Mouse (Mus musculus) mouse embryonic stem cell (cell line): Measurements from ENCODE around the gene Tmsb4x.

Experiments used
- in situ Hi-C, 2 experiments: fragments of 300-500 bp; cut with MboI; formaldehyde crosslinking; loops; 1 replicate in 1 of 2; 3 replicates in 1 of 2; pipeline ENCODE4 v1.14.3; 2019 to 2020; ENCODE audit warnings: low sequenced_read_pairs in 2 of 2, low pct_unique_long_range_greater_than_20kb in 1 of 2, mixed read lengths in 1 of 2; ENCODE audit not compliant: unreplicated experiment in 1 of 2

Gene Tmsb4x

DNA sequence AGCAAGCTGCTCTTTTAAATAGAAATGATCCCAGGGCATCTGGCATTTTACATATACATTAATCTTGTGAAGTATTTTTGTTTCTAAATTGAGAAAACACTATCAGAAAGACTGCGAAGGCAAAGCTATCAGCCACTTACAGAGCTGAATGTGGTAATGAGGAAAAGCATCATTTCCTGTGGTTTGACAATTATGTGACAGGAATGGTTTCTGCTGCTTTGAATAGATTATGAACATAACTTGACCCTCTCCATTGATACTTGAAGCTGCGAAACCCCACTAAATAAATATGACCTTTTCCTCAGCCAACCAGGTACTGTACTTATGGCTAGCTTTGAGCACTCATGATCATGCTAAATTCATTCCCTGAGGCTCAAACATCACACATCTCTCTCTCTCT is 7.8 kb downstream of the Tmsb4x start:
- in situ Hi-C loops: no loop called here

GRCm38 (mm10) chrX:167195228-167195649 is 13.9 kb downstream of the Tmsb4x start:
- in situ Hi-C loops: no loop called here

DNA sequence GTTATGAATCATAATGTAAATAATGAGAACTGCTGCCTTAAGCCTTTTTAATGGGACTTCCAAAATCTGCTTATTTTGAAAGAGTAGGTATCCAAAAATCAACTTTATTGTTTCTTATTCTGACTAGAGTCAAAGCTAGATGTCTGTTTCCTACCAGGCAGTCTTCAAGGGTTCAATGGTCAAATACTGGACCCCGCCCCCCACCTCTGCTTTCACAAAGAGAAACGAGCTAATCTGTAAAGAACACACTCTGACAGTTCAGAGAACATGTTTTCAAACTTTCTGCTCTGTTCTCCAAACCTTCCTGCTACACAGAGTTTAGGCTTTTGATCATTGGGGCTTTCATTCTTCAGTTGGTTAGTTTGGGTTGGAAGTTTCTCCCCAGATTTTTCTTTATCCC is 22.8 kb downstream of the Tmsb4x start:
- in situ Hi-C loops: no loop called here

DNA sequence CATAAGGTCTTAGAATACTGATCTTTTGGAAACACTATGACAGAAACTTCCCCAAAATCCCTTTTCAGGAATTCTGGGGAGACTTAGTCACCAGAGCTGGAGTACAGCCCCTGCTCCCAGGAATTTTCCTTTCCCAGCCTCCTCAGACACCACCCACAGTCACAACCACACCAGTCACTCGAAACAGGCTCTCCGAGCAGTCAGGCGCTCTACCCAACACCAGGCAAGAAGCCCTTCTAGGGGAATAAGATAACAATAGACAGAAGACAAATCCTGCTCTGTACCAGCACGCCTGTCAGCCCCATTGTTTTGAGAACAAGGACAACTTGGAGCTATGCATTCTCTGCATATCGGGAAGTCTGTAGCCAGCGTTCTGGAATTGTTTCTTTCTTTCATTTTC is 25.6 kb downstream of the Tmsb4x start:
- in situ Hi-C loops: no loop called here

- in situ Hi-C loops: no loop called here
Measured at GRCm38 (mm10) chrX:167182411-167182810, 26.7 kb downstream of the Tmsb4x start.

DNA sequence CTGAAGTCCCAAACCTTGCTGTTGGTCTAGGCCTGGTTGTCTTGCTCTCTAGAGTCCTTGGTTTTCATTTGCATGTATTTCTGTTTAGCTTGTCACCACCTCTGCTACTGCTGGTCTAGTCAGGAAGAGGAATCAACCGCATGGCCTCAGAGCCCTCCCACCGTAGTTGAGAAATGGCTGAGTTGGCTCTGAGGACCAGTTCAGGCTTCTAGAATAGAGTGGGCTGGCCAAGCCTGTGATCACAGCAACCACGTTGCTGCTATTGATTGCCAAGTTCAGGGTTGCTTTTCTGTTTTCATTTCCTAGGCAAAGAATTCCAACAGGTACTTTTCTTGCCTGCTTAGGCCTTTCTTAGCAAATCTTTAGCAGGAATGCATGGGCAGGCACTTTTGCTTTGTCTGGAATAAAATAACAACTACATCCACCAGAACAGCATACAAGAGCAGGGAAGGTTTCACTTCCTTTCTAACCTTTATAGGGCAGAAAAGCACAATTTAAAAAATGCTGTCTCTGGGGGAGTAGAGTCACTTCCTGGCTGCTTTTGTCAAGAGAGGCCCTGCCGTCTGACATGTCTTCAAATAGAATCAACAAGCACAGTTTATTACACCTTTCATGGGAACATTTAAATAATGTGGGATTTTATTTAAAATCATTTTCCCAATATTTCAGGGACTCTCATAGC is 29.0 kb downstream of the Tmsb4x start:
- in situ Hi-C loops: no loop called here

GRCm38 (mm10) chrX:167179549-167179948 is 29.6 kb downstream of the Tmsb4x start:
- in situ Hi-C loops: no loop called here

GRCm38 (mm10) chrX:167175319-167175718 is 33.8 kb downstream of the Tmsb4x start:
- in situ Hi-C loops: no loop called here

DNA sequence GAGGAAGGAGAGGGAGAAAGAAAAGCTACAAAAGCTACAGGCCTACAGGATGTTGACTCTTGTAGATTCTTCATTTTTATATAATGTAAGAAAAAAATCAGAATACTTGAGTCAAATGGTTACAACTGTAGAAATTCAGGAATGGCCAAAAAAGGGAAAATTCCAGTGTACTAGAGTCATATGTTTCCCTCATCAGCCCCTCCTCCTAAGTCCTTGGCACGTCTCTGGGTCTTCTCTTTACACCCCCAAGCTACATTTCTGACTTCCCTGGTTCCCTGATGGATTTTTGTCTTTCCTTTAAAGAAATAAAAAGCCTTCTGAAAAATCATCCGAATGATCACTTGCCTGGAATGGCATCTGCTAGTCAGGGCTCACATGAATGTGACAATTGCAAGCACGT is 34.8 kb downstream of the Tmsb4x start:
- in situ Hi-C loops: no loop called here

GRCm38 (mm10) chrX:167172256-167172655 is 36.9 kb downstream of the Tmsb4x start:
- in situ Hi-C loops: no loop called here

DNA sequence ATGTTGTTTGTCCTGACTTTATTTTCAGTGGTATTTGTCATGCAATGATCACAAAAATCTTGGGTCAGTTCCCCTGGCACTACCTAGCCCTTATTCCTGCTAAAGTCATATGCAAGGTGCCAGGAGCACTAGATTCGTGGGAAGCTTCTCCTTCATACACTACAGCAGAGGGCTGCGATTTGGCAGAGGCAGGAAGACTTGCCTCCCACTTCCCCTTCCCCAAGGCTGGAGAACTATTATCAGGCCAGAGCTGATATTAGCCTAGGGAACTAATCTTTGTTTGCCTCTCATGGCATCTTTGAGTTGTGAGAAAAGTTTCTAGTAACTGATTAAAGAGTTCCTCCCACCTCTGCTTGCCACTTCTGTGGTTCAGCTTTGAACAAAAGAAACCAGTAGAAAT is 37.8 kb downstream of the Tmsb4x start:
- in situ Hi-C loops: no loop called here

- in situ Hi-C loops: no loop called here
Measured at GRCm38 (mm10) chrX:167167282-167167681, 41.8 kb downstream of the Tmsb4x start.

DNA sequence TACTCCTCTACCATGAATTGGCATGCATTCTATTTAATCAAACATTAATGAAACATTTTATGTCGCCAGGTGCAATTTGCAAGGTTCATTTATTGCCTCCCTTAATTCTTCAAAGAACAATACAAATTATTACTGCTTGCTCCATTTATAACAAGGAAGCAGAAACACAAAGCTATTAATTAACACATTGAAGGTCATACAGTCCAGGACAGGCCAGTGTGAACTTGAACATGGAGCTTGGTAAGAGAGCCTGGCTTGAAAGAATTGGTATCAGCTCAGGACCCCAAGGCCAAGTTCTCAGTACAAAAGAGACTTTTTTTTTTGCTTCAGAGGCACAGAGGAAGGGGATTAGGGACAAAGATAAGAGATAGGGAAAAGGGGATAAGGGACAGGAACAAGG is 43.1 kb downstream of the Tmsb4x start:
- in situ Hi-C loops: no loop called here

DNA sequence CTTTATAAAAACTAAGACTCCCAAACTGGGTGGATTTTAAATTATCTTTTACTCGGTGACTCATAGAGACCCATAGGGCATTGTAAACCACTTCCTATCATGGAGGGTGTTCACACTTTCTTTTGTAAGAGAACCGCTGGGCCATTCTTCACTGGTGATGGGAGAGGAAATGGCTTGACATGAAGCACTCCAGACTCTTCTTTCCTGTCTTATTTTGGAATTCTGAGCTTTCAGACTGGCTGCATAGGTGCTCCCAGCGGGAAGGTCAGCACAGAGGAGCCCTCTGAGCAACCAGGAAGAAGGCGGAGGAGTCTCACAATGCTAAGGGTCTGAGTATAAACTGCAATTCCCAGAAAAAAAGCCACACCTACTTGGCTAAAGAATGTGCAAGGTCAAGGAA is 51.4 kb downstream of the Tmsb4x start:
- in situ Hi-C loops: no loop called here
